In the genomic region with DNA sequence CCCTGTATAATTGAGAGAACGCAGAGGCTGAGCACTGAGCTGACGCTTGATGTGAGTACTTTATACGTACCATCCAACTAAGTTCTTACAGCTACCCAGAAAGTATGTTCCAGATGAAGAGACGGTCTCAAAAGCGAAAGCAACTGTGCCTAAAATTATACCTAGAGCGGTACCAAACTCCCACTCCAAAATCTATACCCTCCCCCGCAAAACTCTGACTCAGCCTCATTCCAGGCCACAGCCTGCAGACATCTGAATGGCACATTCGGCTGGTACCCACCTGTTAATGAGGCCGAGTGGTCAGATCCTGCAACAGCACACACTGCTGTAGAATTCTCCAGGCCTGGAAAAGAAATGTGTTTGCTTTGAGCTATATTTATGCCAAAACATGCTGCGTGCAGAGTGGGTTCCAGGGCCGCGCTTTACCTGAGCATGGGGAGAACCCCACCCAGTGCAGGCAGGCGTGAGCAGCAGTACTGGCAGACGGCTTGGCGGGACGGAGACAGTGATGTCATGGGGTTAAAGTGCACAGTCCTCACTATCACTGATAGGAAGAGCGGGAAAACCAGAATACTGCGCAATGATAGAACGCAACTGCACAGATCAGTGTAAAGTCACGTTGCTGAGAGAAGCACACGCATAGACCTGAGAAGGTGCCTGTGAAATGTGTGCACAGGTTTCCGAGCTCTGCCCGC, we compare ENCODE assay signal across 20 mouse cellular contexts. TPM values are rescaled to one million over a fixed set of nuclear protein-coding genes. Genes with fewer than 3 reads are reported as not detected.
DNase-seq lines count a peak whose midpoint lies in the region; ATAC-seq and TF ChIP-seq lines count a peak whose summit lies in the region.
"Had no signal": no experiment of that assay in that cellular context is flagged by ENCODE, and none has a peak within 500 bp of the region (broad histone marks: within the 10 kb centered on the region; RNA-seq: fewer than 3 reads in every experiment).

No protein-coding gene starts in this region.

- H3K9ac ChIP-seq in forebrain, embryonic 15.5 days (replicated peaks): no peak overlapping the region
- H3K9ac ChIP-seq: forebrain, postnatal 0 days; liver, embryonic 12.5 days; lung, embryonic 14.5 days had no signal

- H3K27ac ChIP-seq in cortical plate, adult 2 months (ENCODE audit: insufficient read depth, low read length): peak overlapping the region; percentile 53; the same call in 1 of the 2 replicates
- peak overlapping the region; percentile 13; the same call in 1 of the 2 replicates for H3K27ac ChIP-seq in olfactory bulb, adult 2 months (ENCODE audit: insufficient read depth, low read depth, low read length)
- H3K27ac ChIP-seq in forebrain, embryonic 15.5 days (replicated peaks): no peak overlapping the region
- H3K27ac ChIP-seq: hindbrain, embryonic 10.5 days; hindbrain, postnatal 0 days; liver, embryonic 12.5 days had no signal

- no peak for TF ChIP-seq CTCF in cortical plate, adult 2 months (IDR thresholded peaks at IDR 0.05; ENCODE audit: extremely low read depth, insufficient read depth, low read length)
- TF ChIP-seq CTCF in olfactory bulb, adult 2 months (IDR thresholded peaks at IDR 0.05; ENCODE audit: insufficient read depth, low read depth, low read length): no peak

- H3K4me3 ChIP-seq in cortical plate, adult 2 months (ENCODE audit: insufficient read depth, low read length): no peak overlapping the region
- no peak overlapping the region for H3K4me3 ChIP-seq in olfactory bulb, adult 2 months (ENCODE audit: insufficient read depth, low read depth, low read length)
- no peak overlapping the region for H3K4me3 ChIP-seq in forebrain, embryonic 15.5 days
- H3K4me3 ChIP-seq: hindbrain, embryonic 10.5 days; liver, embryonic 12.5 days had no signal

- no peaks in the 10 kb centered on the region for H3K9me3 ChIP-seq in forebrain, embryonic 15.5 days
- H3K9me3 ChIP-seq: hindbrain, embryonic 10.5 days; liver, embryonic 12.5 days had no signal

- peaks cover 12% of the 10 kb centered on the region for H3K4me1 ChIP-seq in cortical plate, adult 2 months (ENCODE audit: control insufficient read depth, insufficient read depth, low read length)
- peaks cover 24% of the 10 kb centered on the region for H3K4me1 ChIP-seq in olfactory bulb, adult 2 months (ENCODE audit: control insufficient read depth, insufficient read depth, low read length)
- 0 out of 2 replicates have a peak, but pooled peaks cover under 1% of the 10 kb centered on the region for H3K4me1 ChIP-seq in forebrain, embryonic 15.5 days
- H3K4me1 ChIP-seq: hindbrain, embryonic 10.5 days had no signal

- H3K4me2 ChIP-seq in forebrain, embryonic 15.5 days (replicated peaks): no peak overlapping the region
- H3K4me2 ChIP-seq: liver, embryonic 12.5 days; lung, embryonic 14.5 days had no signal

- peak; percentile 53 to 70 for DNase-seq in frontal cortex, postnatal 36 days (ENCODE audit: low spot score in 2 of 2)
- no peak for DNase-seq in frontal cortex, postnatal 25 days (ENCODE audit: low spot score in 2 of 2)
- peak; percentile 79 for DNase-seq in right cerebral cortex, adult 18-20 months
- no peak for DNase-seq in right cerebral cortex, postnatal 14 days
- no peak for DNase-seq in cerebellum, postnatal 10 days
- DNase-seq: B cell, adult 2 months; cerebellum, adult 9-11 months; forebrain, postnatal 0 days; gastrocnemius, postnatal 36 days; kidney, adult 2 months; kidney, postnatal 10 days; lung, embryonic 14.5 days; lung, postnatal 36 days; thymus, postnatal 25 days had no signal

- H3K27me3 ChIP-seq in forebrain, embryonic 15.5 days: no peaks in the 10 kb centered on the region
- H3K27me3 ChIP-seq: liver, embryonic 12.5 days had no signal

- peaks cover 21% of the 10 kb centered on the region for H3K36me3 ChIP-seq in forebrain, embryonic 15.5 days

- ATAC-seq in forebrain, embryonic 15.5 days (replicated peaks): no peak
- ATAC-seq: forebrain, postnatal 0 days; hindbrain, postnatal 0 days; liver, embryonic 12.5 days had no signal

- WGBS in olfactory bulb, adult 2 months: 78% methylated on average over 23 of the region's 23 CpGs
- WGBS in forebrain, embryonic 15.5 days: 95% methylated on average over 23 of the region's 23 CpGs

- TF ChIP-seq POLR2A in cortical plate, adult 2 months (IDR thresholded peaks at IDR 0.05; ENCODE audit: extremely low read depth, insufficient read depth, low read length): no peak
- TF ChIP-seq POLR2A in olfactory bulb, adult 2 months (IDR thresholded peaks at IDR 0.05; ENCODE audit: insufficient read depth, low read depth, low read length): no peak

RNA-seq across cellular contexts. Expression of gene Sergef, which starts 21.0 kb away (rescaled TPM):
- polyA plus RNA-seq in cortical plate, adult 2 months (2012; rRNA removed): 44.9 and 46.8 TPM in 2 replicates
- not detected in 2 replicates for polyA plus RNA-seq in olfactory bulb, adult 2 months (2012; ENCODE audit: insufficient read depth, insufficient read length, low replicate concordance, missing spikeins)
- polyA plus RNA-seq in forebrain, embryonic 15.5 days (2015; fragmentation: Nextera tagmentation; extraction: Ambion mirVana): 28.4 and 29.4 TPM in 2 replicates

RNA-seq across cellular contexts. Expression of gene Tph1, which starts 53.8 kb away (rescaled TPM):
- polyA plus RNA-seq in cortical plate, adult 2 months (2012; rRNA removed): 0.09 and 0.19 TPM in 2 replicates
- not detected in 2 replicates for polyA plus RNA-seq in olfactory bulb, adult 2 months (2012; ENCODE audit: insufficient read depth, insufficient read length, low replicate concordance, missing spikeins)
- polyA plus RNA-seq in forebrain, embryonic 15.5 days (2015; fragmentation: Nextera tagmentation; extraction: Ambion mirVana): 0.46 and 2.9 TPM in 2 replicates
- polyA plus RNA-seq: kidney, adult 2 months; liver, embryonic 12.5 days had no signal

Comparison
In these comparisons a context has a peak if more than half of its experiments do, and no peak if none do; other contexts are left out.
1. DNase-seq: peak in frontal cortex, postnatal 36 days (2 of 2) and right cerebral cortex, adult 18-20 months (single experiment); none in frontal cortex, postnatal 25 days (0 of 2), right cerebral cortex, postnatal 14 days (single experiment) and cerebellum, postnatal 10 days (0 of 2).
2. RNA of gene Sergef, which starts 21.0 kb away (polyA plus RNA-seq): 44.9 to 46.8 TPM in cortical plate, adult 2 months and 28.4 to 29.4 TPM in forebrain, embryonic 15.5 days; not detected in olfactory bulb, adult 2 months; every median in the first group is over 10 times any median in the second.